Comparison of ENCODE assay signal across 8 mouse cellular contexts in genomic region chr5:65156853-65157252, GRCm38 (mm10). TPM values are rescaled to one million over a fixed set of nuclear protein-coding genes. Genes with fewer than 3 reads are reported as not detected.
DNase-seq lines count a peak whose midpoint lies in the region; TF ChIP-seq lines count a peak whose summit lies in the region.

No protein-coding gene starts in this region.

- peak; percentile 15 for DNase-seq in gastrocnemius, adult 18-20 months (ENCODE audit: low spot score)
- DNase-seq in gastrocnemius, postnatal 25 days, result no peak
- peak; percentile 63 for DNase-seq in CD4-positive, CD25-positive, alpha-beta regulatory T cell, adult 2 months (ENCODE audit: low read depth, low spot score)
- peak; percentile 9 for DNase-seq in brain, embryonic 14.5 days (ENCODE audit: low read depth)
- DNase-seq in heart, postnatal 4 days, result peak; percentile 41
- DNase-seq in natural killer cell, adult 2 months (ENCODE audit: low spot score in 2 of 2), result peak; percentile 7 to 34
- DNase-seq in left cerebral cortex, postnatal 36 days (ENCODE audit: low spot score in 2 of 2), result no peak
- no peak for DNase-seq in layer of hippocampus, adult 11-12 months (ENCODE audit: low spot score)

- intact Hi-C loops in left cerebral cortex, postnatal 36 days (cut with DNase I), result no loop called here

- no peak for TF ChIP-seq POLR2A in brain, embryonic 14.5 days (IDR thresholded peaks at IDR 0.05; ENCODE audit: borderline replicate concordance, extremely low read depth, insufficient read depth, insufficient read length, poor library complexity, severe bottlenecking)

- peak; percentile 66 for TF ChIP-seq CTCF in brain, embryonic 14.5 days (IDR thresholded peaks at IDR 0.05; ENCODE audit: borderline replicate concordance, extremely low read depth, insufficient read depth, insufficient read length)

RNA-seq across cellular contexts. Expression of gene Wdr19, which starts 42.6 kb away (rescaled TPM):
- 1 to 10 TPM in 1 of 2 experiments, under 1 TPM in 1; 0.71 to 1.8 TPM for total RNA-seq in gastrocnemius, adult 18-20 months (2021)
- total RNA-seq in gastrocnemius, postnatal 25 days (2021), result 1 to 10 TPM; 1.9 to 2.0 TPM
- polyA plus RNA-seq in brain, embryonic 14.5 days (2012; rRNA removed), result 14.7 and 16.7 TPM in 2 replicates
- 1 to 10 TPM; 3.4 to 4.8 TPM for total RNA-seq in heart, postnatal 4 days (2021)
- 10 to 100 TPM; 20.6 to 22.2 TPM for total RNA-seq in left cerebral cortex, postnatal 36 days (2021)

RNA-seq across cellular contexts. Expression of gene Klhl5, which starts 49.5 kb away (rescaled TPM):
- total RNA-seq in gastrocnemius, adult 18-20 months (2021), result 1 to 10 TPM; 3.6 to 5.2 TPM
- 1 to 10 TPM; 6.5 to 6.8 TPM for total RNA-seq in gastrocnemius, postnatal 25 days (2021)
- polyA plus RNA-seq in brain, embryonic 14.5 days (2012; rRNA removed), result 49.5 and 54.6 TPM in 2 replicates
- total RNA-seq in heart, postnatal 4 days (2021), result 10 to 100 TPM; 21.5 to 22.8 TPM
- 10 to 100 TPM; 39.5 to 41.9 TPM for total RNA-seq in left cerebral cortex, postnatal 36 days (2021)

Comparison
In these comparisons a context has a peak if more than half of its experiments do, and no peak if none do; other contexts are left out.
1. DNase-seq: peak in gastrocnemius, adult 18-20 months (single experiment), CD4-positive, CD25-positive, alpha-beta regulatory T cell, adult 2 months (single experiment), brain, embryonic 14.5 days (single experiment), heart, postnatal 4 days (single experiment) and natural killer cell, adult 2 months (2 of 2); none in gastrocnemius, postnatal 25 days (single experiment), left cerebral cortex, postnatal 36 days (0 of 2) and layer of hippocampus, adult 11-12 months (single experiment).